Mouse (Mus musculus) brain, embryonic 14.5 days (tissue): Measurements from ENCODE around the gene Olfr71. TPM values are rescaled to one million over a fixed set of nuclear protein-coding genes. Genes with fewer than 3 reads are reported as not detected.

Experiments
- DNase-seq: peaks from one replicate; pipeline ENCODE4 v3.0.0-alpha.2; 2011; ENCODE audit warnings: low read depth
- CTCF ChIP-seq: fragments of 200-500 bp; IDR thresholded peaks from 2 replicates; pipeline ENCODE4 v1.5.1; 2012; ENCODE audit warnings: inconsistent platforms, mild to moderate bottlenecking, moderate library complexity, borderline replicate concordance; ENCODE audit not compliant: insufficient read depth, insufficient read length; ENCODE audit errors: extremely low read depth
- POLR2A ChIP-seq: fragments of 200-500 bp; IDR thresholded peaks from 2 replicates; pipeline ENCODE4 v1.6.1; 2012; ENCODE audit warnings: mild to moderate bottlenecking, inconsistent platforms, borderline replicate concordance; ENCODE audit not compliant: poor library complexity, insufficient read depth, insufficient read length, severe bottlenecking; ENCODE audit errors: extremely low read depth
- polyA plus RNA-seq: library from polyadenylated mRNA; depleted of rRNA; stranded (reverse); fragments of >200 nt; gene quantifications from 2 replicates; pipeline ENCODE4 v1.2.3, GENCODE M21; 2012; rRNA removed

Olfr71 gene
- polyA plus RNA-seq, 1 experiment, result not detected

DNA sequence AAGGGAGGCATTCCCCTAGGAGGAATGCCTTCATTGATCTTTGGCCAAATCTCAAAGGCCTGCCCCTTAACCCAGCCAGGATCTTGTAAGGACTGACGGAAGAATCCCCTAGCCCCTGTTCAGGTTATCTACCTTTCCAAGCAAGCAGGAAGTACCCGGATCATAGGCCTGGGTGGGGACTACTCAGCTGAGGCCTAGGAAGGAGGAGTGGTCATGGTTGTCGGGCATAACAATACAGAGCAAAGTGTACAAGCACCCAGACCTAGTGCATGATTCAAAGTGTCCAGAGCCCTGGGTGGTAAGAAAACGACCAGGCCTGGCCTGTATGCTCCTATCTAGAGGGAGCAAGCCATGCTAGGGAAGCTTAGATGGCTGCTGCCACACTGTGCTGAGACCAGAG is 34.4 kb downstream of the Olfr71 start:
- TF ChIP-seq CTCF (no peak), POLR2A (no peak)
- DNase-seq, result no peak

DNA sequence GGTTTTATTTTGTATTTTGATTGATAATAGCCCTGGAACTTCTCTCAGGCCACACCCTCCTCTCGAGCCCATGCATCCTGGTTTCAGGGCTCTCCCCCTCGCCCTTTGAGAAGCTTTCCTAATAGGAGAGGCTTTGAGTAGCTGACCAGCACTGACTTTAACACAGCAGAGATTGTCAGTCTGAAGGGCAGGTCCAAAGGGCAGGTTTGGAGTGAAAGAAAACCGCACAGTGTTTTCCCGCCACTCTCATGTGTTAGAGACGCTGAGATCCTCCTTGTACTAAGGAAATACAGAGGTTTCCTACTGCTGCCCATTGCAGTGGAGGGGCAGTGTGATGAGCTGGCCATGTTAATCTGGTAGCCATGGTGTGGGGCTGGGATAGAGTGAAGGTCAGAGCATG is 35.1 kb downstream of the Olfr71 start:
- TF ChIP-seq CTCF (no peak), POLR2A (no peak)
- no peak for DNase-seq

DNA sequence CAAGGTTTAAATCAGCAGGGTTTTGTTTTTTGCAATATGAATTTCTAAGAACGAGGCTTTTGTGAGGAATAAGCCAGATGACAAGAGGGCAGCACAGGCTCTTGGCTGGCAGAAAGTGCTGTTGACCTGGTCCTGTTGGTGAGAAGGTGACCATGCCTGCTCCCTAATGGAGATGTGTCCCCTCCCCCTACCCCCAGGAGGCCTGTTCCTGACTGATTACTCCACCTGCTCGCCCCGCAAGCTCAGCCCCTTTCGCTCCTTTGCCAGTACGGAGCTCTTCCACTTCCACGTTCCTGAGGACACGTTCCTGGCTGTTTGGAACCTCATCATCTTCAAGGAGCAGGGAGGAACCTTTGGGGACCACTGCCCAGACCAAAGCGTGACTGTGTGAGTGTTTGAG is 36.4 kb downstream of the Olfr71 start:
- DNase-seq, result no peak
- TF ChIP-seq CTCF (no peak), POLR2A (no peak)

DNA sequence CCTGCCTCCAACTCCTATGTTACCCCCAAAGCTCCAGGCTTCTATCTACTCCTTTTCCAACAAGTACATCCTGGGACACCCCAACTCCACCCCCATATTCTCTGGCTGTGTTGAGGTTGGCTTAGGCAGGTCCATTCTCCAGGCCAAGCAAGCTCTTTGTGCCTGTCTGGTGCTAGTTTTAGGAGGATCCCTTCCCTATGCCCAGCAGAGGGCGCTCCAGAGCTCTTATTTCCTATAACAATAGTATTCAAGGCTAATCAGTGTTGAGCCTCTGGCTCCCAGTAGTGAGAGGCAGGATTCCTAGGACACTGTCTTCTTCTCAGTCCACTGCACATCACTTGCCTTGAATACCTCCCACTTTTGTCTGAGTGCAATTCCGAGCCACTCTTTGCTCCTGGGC is 38.0 kb downstream of the Olfr71 start:
- TF ChIP-seq CTCF (peak; percentile 83), POLR2A (no peak)
- DNase-seq, result peak; percentile 93

DNA sequence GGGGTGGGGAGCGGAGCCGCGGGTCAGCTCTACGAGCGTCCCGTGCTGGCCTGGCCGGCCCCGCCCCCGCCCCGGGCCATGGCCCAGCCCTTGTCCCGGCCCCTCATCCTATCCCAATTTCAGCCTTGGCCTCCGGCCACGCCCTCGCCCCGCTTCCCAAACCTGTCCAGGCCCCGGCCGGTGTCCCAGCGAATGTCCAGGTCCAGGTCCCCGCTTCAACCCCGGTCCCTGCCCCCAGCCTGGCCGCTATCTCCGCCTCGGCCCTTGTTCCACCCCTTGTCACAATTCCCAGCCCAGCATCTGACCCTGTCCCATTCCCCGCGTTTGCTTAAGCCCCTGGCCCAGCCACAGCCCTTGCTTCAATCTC is 40.6 kb downstream of the Olfr71 start:
- DNase-seq, result no peak
- TF ChIP-seq POLR2A (no peak), CTCF (no peak)

DNA sequence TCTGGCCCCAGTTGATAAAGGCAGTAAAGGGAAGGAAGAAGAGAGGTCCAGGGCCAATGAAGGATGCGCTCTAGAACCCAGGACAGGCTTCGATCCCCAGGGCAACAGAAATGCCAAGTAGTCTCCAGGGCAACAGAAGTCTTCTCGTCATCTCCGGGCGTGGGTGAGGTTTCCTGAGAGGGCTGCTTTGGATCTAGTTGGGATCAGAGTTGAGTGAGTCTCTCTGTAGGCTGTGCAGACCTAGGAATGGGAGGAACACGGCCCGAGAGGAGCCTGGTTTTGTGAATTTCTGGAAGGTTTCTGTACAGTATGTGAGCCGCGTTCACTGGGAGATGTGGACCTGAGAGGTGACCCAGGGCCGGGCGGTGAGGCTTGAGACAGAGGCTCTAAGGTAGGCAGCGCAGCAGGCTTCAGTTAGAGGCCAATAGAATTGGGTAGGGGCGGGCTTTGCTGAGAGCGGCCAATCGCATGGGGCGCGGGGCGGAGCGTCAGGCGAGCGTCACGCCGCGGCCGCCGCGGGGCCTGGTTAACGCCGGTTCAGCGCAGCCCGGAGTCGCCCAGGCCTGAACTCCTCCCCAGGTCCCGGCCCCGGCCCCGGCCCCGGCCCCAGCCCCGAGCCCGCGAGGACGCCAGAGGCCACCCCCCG is 41.1 kb downstream of the Olfr71 start, which contains the start of the genes Tmem8b and Fam221b:
Gene Tmem8b, plus strand, starts transcription at position 190 of the 646 bp plus-strand sequence.
Gene Fam221b, minus strand, starts transcription at position 364 of the 646 bp plus-strand sequence.
- peak; percentile 94 for DNase-seq
- TF ChIP-seq CTCF (no peak), POLR2A (peak; percentile 86)

DNA sequence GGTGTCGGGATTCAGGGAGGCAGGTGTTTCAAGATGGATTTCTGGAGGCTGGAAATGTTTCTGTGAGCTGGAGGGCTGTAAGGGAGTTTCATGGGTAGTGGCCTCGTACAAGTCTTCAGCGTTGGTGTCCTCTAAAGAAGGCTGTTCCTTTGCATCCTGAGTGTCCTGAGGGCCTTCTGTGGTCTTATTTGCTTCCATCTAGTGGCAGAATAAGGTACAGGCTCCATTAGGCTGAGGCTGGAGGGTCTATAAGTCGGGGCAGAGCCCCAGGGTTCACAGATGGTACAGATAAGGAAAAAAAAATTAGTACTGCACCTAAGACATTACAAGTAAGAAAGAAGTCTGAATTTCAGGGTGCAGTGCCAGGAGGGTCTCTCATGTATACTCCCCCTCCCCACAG is 43.6 kb downstream of the Olfr71 start:
- DNase-seq, result peak; percentile 41
- peak; percentile 54; the same call in 1 of the 2 replicates for TF ChIP-seq CTCF
- no peak for TF ChIP-seq POLR2A

DNA sequence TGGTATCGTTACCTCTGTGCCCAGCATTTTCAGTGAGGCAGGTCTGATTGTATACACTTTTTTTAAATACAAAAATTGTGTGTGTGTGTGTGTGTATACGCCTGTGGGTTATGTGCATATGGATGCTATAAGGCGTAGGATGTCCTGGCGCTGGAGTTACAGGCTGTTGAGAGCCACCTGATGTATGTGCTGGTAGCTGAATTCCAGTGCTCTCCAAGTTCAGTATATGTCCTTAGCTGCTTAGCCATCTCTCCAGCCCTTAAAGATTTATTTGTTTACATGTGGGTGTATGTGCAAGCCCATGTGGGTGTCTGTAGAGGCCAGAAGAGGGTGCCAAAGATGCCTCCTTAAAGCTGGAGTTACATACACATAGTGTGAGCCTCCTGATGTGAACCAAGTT is 52.9 kb downstream of the Olfr71 start:
- no peak for TF ChIP-seq POLR2A
- TF ChIP-seq CTCF, result no peak
- peak; percentile 39 for DNase-seq

DNA sequence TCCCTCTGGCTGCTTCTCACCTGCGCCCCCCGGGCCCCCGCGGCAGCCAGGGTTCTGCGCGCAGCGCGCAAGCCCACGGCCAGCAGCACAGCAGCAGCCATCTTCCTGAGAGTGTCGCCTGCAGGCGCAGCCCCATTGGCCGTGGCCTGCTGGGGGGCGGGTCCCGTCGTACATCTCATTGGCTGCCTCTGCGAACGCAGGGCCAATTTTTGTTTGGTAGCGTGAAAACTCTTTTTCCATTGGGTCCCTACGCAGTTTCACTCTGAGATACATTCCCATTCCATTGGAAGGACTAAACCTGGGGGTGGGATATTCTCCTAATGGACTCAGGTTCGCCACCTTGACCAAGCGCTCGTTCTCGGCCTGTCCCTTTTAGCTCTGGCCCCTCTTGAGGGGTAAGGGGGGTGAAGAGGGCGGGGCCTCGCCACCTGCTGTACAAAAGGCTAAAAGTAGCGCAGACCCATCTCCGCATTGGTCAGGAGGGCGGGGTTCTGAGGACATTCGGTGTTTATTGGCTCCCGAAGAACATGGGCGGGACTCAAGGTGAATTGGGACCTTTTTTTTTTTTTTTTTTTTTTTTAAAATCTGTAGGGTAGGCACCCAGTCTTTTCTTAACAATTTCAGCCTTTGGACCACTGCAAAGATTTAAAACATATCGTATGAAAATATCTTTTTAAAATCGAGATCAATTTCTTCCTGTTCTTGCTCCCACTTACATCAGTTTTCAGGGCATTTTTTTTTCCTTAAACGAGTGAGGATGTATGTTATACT is 53.5 kb downstream of the Olfr71 start, which contains the start of gene Hint2:
Gene Hint2, minus strand, starts transcription at position 128 of the 771 bp plus-strand sequence.
- TF ChIP-seq POLR2A (peak; percentile 90), CTCF (0 out of 2 replicates have a peak, but pooled peaks have one; percentile 4)
- DNase-seq, result peak; percentile 99

DNA sequence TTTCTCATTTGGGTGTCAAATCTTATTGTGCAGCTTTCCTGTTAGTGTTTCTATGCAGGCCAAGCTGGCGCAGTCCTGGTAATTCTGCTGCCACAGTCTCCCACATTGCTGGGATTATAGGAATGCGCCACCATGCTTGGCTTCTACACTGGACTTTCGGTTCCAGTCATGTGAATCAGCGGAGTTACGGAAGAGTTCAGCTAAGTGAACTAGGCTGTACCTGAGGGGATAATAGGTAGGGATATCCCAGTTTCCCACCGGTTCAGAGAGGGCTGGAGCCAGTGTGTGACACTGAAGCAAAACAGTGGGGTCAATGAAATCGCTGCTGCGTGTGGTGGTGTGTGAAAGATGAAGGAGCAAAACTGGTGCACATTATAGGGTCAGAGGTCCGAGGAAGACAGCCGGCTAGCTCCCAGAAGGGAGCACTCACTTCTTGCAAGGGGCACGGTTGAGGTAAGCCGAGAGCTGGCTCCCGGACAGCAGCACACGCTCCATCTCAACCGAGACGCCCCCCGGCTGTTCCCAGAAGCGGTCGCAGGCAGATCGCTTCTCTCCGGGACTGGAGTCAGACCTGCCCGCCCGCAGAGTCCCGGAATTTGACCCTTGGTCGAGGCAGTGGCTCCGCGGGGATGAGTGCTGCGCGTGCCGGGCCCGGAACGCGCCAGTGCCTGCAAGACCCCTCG is 54.3 kb downstream of the Olfr71 start:
- no peak for TF ChIP-seq CTCF
- no peak for DNase-seq

Other genes with a start within 250 kb of the Olfr71 start
- gene Sit1, start 226.5 kb downstream of the Olfr71 start, polyA plus RNA-seq, result not detected in 2 replicates
- 100.0 and 137 TPM in 2 replicates for gene Ccdc107, start 217.4 kb downstream of the Olfr71 start, polyA plus RNA-seq
- gene Arhgef39, start 210.6 kb downstream of the Olfr71 start, polyA plus RNA-seq, result 19.5 and 66.1 TPM in 2 replicates
- 0.14 and 0.37 TPM in 2 replicates for gene Car9, start 203.3 kb downstream of the Olfr71 start, polyA plus RNA-seq
- gene Tpm2, start 186.5 kb downstream of the Olfr71 start, polyA plus RNA-seq, result 9.0 and 12.1 TPM in 2 replicates
- 47.9 and 63.8 TPM in 2 replicates for gene Creb3, start 147.9 kb downstream of the Olfr71 start, polyA plus RNA-seq
- gene Tln1, start 147.6 kb downstream of the Olfr71 start, polyA plus RNA-seq, result 53.6 and 55.5 TPM in 2 replicates
- 56.0 and 61.7 TPM in 2 replicates for gene Rgp1, start 131.5 kb downstream of the Olfr71 start, polyA plus RNA-seq
- 91.6 and 110 TPM in 2 replicates for gene Gba2, start 131.4 kb downstream of the Olfr71 start, polyA plus RNA-seq
- gene Msmp, start 125.8 kb downstream of the Olfr71 start, polyA plus RNA-seq, result 0.16 TPM in 1 of 2 replicates, not detected in the other
- 61.7 and 65.6 TPM in 2 replicates for gene Npr2, start 78.3 kb downstream of the Olfr71 start, polyA plus RNA-seq
- 7.3 and 9.0 TPM in 2 replicates for gene Spag8, start 56.7 kb downstream of the Olfr71 start, polyA plus RNA-seq
- gene Hint2, start 53.8 kb downstream of the Olfr71 start, polyA plus RNA-seq, result 43.0 and 64.6 TPM in 2 replicates
- 27.0 and 42.0 TPM in 2 replicates for gene Tmem8b, start 41.3 kb downstream of the Olfr71 start, polyA plus RNA-seq
- gene Fam221b, start 41.1 kb downstream of the Olfr71 start, polyA plus RNA-seq, result 0.23 and 0.34 TPM in 2 replicates
- not detected in 2 replicates for gene Olfr70, start 9.4 kb downstream of the Olfr71 start, polyA plus RNA-seq
- 0.38 and 0.53 TPM in 2 replicates for gene Hrct1, start 16.9 kb upstream of the Olfr71 start, polyA plus RNA-seq
- gene Spaar, start 19.8 kb upstream of the Olfr71 start, polyA plus RNA-seq, result 0.10 and 0.11 TPM in 2 replicates
- gene Olfr159, start 60.8 kb upstream of the Olfr71 start, polyA plus RNA-seq, result not detected in 2 replicates
- not detected in 2 replicates for gene Olfr156, start 113.6 kb upstream of the Olfr71 start, polyA plus RNA-seq
- not detected in 2 replicates for gene Olfr157, start 129.9 kb upstream of the Olfr71 start, polyA plus RNA-seq
- gene Olfr155, start 141.3 kb upstream of the Olfr71 start, polyA plus RNA-seq, result not detected in 2 replicates
- 15.6 and 16.9 TPM in 2 replicates for gene Reck, start 165.3 kb upstream of the Olfr71 start, polyA plus RNA-seq
- 26.4 and 28.8 TPM in 2 replicates for gene Glipr2, start 247.1 kb upstream of the Olfr71 start, polyA plus RNA-seq